Mouse (Mus musculus) urinary bladder, adult 2 months (tissue): ENCODE data around the gene Tenm2. TPM values are rescaled to one million over a fixed set of nuclear protein-coding genes. Genes with fewer than 3 reads are reported as not detected.

Experiments
- DNase-seq: peaks from one replicate; pipeline ENCODE4 v3.0.0; 2022; ENCODE audit warnings: low spot score
- polyA plus RNA-seq: library from polyadenylated mRNA; depleted of rRNA; stranded (reverse); fragments of >200 nt; gene quantifications from 2 replicates; pipeline ENCODE4 v1.2.3, GENCODE M21; 2012

The Tenm2 gene
- polyA plus RNA-seq, 1 experiment: 2.2 TPM

DNA sequence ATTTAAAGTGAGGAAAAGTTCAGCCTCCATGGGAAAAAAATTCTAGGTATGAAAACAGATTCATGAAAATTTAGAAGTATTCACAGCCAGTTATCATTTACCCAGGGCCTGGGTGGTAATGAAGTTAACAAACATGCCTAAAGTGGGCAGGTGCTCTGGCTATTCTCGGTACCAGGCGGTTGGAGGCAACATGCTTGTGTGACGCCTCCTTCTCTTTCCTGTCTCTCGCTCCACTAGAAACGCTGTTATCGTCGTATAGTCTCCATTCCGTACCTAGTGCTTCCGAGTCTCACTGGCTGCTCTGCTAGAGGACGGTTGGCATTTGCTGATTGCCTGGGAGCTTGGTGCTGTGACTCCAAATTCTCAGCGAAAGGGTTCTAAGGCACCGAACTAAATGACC, 749.7 kb downstream of the Tenm2 start:
- DNase-seq: no peak

DNA sequence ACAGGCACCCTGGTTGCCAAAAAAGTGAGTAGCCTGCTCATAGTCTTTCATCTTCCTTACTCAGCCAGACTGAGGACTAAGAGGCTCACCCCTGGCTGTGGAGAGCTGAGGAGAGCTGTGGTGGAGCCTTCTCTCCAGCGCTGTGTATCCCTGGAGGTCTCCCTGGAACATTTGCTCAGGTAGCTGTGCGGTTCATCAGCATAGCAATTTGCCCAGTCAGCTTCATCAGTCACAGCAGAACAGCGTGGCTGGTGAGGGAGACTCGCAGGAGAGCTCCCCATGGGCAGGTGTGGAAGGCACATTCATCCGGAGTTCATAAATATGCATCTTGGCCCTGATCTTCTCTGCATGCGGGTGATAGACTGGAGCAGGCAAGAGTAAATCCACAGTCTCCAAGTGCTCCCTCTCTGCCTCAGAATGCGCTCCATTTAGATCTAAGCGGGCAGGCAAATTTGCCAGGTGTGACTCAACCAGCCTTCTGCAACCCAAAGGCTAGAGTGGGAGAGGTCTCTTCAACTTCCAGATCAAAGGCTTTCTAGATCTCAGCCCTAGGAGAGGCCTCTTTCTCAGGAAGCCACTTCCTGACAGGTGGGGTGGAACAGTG, 751.2 kb downstream of the Tenm2 start:
- no peak for DNase-seq

DNA sequence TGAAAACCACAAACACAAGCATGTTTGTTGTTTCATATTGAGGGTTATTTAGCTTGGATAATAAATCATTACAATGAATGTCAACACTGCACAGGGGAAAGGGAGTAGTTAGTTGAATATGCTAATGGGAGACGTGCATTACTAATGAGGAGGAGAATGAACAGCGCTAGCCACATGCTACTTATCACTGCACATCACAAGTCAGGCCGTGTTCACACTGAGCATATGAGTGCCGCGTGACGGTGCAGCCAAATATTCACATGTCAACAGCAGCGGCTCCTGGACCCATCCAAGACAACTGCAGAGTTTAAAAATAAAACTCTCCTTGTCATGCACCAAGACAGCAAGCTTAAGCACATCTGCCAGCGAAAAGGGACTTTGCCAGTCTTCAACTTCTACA, 753.6 kb downstream of the Tenm2 start:
- no peak for DNase-seq

DNA sequence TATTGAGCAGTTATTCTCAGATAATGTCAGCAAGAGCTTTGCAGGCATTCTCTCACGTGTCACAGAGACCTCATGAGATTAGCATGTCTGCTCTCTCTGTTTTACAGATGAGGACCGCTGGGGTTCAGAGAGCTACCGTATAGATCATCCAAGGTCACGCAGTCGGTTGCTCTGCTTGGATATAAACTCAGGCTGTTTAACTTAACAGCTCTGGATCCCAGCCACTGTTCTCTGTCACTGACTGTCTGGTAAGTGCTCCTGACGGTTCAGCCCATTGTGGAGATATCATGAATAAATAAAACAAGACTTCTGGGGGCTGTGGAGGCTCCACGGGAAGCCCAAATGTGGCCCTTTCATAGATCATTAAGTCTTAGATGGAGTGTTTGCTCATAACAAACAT, 754.2 kb downstream of the Tenm2 start:
- DNase-seq: no peak

DNA sequence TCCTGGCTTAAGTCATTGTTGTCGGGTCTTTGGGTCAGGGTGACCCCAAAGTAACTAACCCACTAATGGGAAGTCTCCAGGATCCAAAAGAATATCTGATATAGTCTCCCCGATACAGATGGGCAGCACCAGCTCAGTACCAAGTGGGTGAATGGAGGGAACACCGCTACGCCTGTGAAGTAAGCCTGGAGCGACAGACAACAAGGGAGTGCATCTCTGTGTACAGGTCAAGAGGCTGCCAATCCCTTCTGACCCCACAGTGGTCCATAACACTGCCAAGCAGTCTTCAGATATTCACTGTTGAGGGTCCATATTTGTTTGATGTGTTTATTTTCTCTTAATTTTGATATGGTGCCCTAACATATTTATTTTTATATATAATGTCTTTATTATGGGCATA, 754.7 kb downstream of the Tenm2 start:
- no peak for DNase-seq

DNA sequence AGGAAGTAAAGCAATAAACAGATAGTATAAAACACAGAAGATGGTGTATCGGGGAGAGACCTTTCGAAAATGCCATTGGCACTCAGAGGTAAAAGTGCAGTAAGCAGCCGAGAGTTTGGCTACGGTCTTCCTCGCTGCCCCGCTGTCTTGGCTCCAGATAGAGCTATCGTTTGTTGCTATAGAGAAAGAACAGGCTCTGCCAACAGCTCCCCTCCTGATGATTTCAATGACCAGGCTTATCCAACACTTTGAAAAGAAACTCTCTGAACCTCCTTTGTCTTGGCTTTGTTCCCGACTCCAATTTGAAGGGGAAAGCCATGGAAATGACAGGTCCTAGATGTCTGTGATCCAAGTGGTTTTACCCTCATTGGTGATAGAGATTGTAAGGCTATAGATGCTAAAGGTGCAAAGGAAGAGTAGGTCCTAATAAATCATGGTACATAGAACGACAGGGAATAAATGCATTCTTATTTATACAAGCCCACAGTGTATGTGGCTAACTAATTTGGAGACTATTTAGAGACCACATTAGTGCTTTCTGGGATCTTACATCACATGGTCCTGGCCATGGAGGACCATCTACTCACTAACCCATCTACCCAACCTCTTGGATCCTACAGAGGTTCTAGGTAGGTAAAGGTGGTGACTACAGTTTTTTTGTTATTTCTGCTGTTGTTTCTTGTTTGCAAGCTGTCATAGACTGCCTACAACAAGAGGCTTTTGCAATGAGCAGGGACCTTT, 765.8 kb downstream of the Tenm2 start:
- DNase-seq: no peak

DNA sequence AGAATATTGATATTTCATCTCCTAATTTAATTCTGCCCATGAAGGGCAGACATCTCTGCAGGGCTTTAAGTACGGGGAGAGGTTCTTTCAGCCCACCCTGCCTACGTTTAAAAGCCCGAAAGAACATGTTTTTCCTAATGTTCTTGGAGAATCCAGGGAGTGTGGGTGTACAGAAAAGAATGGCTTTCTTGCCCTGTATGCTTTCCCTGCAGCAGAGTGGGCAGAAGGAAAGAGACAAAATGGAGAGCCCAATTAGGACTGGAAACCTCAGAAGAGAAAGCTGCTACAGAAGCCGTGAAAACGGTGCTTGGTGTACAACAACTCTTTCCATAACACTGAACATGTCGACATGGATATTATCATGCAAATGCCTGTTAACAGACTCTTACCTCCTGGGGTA, 777.3 kb downstream of the Tenm2 start:
- no peak for DNase-seq

DNA sequence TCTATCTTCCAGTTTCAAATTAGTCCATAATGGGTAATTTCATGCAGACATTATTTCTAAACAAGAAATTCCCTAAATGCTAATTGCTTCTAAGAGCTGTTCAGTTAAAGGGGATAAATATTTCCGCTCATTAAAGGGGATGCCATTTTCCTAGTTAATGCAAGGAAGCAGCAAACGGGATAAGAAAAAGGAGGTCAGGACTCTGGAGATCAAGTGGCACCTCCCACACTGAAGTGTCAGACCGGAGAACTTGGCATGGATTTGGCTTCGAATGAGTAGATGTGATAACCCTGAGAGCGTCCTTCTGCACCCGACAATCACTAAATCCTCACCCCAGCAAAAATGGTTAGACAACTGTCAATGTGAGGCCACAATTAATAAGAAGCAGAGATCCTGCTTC, 781.7 kb downstream of the Tenm2 start:
- DNase-seq: no peak

DNA sequence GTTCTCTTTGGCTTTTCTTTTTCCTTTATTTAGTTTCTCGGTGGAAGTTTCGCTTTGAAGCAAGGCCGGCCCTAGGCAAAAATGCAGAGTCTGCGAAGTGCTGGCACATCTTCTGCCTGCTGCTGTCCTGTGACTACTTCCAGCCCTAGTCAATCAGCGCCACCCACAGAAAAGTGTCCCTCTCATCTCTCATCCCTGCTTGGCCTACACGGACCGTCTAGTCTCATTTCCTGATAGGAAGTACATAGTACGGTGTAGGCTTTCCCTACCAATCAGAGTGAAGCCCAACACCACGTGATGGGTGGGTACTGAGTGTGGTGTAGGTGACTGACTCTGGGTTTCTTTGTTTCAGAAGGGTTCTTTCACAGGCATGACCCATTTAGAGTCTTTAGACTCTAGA, 783.3 kb downstream of the Tenm2 start:
- no peak for DNase-seq

DNA sequence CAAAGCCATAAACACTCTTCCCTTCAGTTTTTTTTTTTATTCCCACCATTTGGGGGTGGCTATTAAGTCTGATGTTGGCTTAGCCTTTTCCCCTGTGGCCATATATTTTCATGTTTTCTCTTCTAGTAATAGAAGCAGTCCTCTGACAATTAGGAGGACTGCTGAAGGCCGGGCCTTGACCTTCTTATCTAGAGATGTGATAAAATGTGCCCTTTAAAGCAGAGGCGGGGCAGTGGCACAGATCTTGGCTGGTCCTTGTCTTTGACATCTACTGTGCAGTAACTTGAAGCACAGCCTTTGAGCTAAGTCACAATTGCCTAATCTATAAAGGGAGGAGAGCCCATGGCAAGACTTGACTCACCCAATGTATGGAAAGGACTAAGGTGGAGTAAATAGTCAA, 789.4 kb downstream of the Tenm2 start:
- no peak for DNase-seq

DNA sequence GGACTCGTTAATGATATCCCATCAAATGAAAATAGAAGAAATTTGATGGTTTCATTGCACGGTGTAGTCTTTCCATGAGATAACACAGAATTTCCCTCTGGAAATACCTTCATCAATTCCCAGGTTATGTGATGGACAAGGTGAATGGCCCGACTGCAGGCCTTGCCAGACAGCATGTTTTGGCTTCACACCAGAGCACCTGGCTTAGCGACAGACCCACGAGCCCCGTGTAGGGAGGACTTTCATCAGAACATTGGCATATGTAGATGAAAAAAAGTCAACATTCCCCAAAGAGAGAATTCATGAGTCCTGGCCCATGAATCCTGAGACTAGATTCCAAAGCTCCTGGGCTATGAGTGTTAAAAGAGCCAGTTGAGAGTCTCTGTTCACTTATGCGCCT, 791.9 kb downstream of the Tenm2 start:
- DNase-seq: no peak

DNA sequence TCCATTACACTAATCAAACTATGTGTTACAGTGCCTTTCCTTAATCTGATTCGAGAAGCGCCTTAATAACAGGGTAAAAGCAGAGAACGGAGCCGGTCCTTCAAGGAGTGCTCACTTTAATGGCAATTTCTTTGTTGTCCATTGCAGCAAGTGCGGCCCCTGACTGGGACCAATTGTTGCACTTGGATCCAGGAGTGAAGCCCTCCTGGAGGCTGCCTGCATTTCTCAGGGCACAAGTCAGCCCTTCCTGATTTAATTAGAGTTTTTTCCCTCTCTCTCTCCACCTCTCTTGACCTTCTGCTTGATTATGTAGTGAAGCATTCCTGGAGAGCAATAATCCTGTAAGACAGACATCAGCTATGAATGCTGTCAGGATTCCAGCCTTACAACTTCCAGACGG, 794.0 kb downstream of the Tenm2 start:
- DNase-seq: no peak

DNA sequence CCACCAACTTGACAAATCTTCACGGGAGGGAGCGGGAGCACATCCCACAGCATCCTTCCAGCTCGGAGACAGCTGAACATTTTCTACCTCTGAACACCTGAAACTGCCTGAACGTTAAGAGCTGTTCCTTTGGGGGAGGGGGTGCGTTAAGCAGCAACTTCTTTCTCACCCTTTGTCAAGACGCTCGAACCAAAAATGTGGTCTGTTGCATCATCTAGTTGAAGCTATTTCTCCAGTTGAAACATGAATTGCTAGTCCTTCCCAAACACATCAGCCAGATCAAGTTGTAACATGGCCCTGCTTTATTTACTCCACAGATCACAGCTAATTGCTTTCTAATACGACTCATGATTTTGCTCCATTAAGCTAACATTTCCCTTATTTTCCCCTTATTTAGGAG, 799.5 kb downstream of the Tenm2 start:
- no peak for DNase-seq

DNA sequence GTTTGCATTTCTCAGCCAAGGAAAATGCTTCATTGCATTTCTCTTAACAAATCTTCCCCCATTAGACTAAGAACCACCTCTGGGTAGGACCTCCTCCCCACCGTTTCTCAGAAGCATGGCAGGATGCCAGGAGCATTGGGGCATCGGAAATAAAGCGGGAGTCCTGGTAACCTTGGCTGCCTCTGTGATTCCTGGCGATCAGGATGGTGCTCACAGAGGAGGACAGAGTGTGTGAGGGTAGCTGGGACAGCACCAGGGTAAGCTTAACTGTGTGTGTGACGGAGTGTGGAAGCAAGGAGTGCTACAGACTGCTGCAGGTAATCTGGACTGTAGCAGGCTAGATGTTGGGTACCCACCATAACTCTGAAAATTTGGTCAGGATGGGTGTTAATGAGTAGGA, 806.8 kb downstream of the Tenm2 start:
- no peak for DNase-seq

DNA sequence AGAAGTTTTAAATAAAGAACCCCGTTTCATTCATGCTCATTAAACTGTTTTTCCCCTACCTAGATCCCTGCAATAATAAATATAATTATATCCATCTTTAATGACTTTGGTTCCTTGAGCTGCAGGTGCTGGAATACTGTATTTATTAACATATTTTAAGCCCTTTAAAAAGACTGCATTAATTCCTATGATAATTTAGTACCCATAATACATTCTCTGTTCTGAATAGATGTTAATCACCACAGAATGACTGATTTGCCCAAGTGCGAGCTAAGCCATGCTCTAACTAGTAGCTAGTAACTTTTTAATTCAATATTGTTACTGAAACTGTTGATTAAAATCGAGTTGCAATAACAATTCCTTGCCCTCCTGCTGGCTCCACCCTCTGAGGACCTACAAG, 810.8 kb downstream of the Tenm2 start:
- DNase-seq: no peak

DNA sequence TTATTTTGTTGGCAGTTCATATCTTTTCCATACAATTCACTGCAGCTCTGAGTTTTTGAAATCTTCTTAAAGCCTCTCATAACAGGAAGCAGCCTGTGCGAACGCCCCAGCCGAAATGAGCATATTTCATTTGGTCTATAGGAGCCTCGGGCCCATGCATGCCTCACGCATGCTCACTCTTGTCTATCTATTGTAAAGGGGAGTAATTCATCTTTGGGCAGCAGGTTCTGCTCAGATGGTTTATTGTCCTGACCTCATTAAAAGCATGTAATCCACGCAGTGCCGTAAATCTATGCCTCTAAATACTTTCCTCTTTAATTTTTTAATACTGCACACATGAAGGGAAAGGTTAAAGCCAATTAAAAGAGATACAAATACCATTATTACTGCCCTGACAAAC, 815.7 kb downstream of the Tenm2 start:
- DNase-seq: no peak

DNA sequence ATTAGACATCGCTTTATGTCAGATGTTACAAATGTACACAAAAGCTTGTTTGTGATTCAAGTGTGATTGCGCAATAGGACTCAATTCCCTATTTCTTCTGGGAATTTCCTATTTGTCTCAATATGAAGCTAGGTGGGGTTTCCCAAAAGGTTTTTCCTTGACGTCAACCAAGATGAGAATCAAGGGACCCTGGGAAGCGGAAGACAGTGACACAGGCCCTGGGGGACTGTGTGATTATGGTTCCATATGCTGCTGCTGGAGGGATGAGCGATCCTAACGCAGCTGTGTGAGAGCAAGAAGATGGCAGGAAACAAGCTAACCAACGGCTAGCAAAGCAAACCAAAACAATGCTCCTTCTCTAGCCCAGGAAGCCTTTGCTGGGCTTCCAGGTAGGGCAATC, 820.5 kb downstream of the Tenm2 start:
- no peak for DNase-seq

DNA sequence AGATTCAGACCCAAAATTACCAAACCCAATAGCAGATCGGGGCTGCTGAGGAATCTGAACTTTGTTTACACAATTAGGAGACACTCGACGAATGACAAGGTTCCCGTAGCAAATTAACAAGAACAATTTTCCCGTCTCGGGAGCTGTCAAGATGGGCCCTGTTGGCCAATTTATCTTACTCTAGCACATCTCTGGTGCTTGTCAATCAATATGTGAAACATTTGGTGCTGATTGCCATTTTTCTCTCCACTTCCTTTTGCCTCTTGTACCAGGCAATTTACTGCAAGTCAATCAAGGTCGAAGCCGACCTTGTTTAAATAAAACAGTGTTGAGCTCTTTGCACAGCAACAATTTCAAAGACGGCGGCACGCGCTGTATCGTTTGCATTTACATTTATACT, 824.9 kb downstream of the Tenm2 start:
- no peak for DNase-seq

DNA sequence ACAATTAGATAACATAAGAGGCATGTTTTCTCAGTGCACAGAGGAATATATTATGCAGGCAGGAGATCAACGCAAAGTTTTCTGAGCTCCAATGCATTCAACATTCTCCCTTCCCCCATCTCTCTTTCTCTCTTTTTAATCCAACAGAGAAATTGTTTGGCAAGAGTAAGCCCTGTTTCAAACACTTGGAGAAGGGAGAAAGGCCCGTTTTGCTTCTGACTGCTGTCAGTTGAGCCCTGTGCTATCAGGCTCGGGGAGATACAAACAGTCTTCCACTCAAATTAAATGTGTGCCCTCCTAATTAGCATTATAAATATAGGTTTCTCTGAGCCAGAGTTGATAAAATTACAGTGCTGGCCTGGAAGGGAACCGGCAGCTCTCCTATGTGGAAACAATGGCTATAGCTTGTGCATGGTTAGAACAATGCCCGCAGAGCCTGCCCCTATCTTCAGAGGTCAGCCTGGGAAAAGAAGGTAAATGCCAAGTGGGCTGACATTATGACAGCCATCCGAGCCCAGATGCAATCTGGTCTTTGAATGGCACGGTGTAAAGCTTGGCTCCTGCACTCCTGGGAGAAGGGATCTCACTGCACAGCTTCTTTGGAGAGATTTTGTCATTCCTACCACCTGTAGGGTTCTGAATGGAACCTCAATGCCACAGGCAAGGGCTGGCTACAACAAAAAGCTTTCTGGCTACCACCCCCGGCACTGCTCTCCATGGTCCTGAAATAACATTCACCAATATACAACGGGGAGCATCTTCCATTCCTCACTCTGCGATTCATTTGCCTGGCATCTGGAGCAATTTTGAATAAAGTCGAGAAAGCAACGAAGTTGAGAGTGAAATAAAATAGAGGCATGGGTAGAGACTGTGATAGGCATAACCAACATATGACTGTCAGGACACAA, 839.7 kb downstream of the Tenm2 start:
- no peak for DNase-seq

DNA sequence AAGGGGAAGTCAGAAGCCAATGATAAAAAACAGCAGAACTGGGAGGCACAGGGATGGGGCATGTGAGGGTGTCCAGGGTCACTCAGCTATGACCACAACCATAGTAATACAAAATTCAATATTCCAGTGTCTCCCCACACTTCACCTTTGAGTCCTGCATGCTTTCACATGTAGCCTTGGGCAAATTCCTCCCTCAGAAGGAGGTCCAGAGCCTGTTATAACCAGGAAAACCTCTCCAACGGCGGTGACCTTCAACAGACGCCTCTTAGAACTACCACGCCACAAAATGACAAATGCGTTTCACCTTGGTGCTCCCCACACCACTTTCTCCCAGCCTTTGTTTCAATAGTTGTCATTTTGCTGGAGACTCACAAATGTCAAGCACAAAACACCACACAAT, 851.1 kb downstream of the Tenm2 start:
- no peak for DNase-seq

DNA sequence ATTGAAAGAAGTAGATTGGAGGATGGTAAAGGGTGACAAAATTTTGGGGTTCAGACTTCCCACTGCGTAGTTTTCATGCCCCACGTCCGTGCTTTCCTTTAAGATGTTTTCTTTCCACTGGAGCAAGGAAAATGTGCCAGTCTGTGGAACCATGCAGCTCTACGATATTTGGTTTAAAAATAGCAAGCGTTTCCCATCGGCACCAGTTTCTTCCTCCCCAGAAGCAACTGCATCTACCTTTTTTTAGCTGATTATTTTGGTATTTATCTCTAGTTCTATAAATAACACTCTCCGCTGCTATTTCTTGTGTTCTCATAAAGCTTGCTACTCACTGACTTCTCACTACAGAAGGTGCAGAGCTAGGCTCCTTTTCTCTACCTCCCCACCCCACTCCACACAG, 864.0 kb downstream of the Tenm2 start:
- no peak for DNase-seq

DNA sequence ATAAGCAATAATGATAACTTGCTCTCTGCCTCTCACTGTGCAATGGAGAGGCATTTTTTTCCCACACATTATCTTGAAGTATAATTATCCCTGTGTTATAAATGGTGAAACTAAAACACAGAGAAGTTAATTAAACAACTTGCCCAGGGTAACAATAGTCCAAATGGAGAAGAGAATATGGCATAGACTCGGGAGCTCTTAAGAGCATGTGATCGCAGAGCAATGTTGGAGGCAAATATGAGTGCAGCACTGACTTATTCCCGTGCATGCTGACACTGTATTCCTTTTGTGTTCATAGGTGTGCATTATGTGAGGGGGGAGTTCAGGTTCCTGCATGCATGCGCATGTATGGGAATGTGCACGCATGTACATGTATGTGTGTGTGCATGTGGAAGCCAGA, 870.7 kb downstream of the Tenm2 start:
- DNase-seq: no peak

DNA sequence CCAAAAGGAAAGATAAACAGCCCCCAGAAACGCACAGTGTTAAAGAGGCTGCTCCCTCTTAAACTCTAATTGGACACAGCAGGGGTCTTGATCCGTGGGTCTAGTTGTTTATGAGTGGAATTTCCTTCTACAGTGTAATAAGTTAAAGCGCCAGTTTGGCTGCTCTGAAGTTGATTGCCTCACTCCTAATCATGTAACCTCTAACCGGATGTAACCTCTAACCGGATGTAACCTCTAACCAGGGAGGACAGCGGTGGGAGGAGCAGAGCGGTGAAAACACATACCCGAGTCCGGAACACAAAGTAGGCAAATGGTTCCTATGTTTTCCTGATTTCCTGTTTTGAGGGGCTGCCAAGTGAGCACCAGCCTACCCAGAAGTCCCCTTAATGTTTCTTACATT, 871.3 kb downstream of the Tenm2 start:
- no peak for DNase-seq
